Mouse (Mus musculus) brain, embryonic 14.5 days (tissue): ENCODE results near the gene Epha6.

Source experiments
- CTCF ChIP-seq: fragments of 200-500 bp; IDR thresholded peaks from 2 replicates; pipeline ENCODE4 v1.5.1; 2012; ENCODE audit warnings: inconsistent platforms, mild to moderate bottlenecking, moderate library complexity, borderline replicate concordance; ENCODE audit not compliant: insufficient read depth, insufficient read length; ENCODE audit errors: extremely low read depth
- POLR2A ChIP-seq: fragments of 200-500 bp; IDR thresholded peaks from 2 replicates; pipeline ENCODE4 v1.6.1; 2012; ENCODE audit warnings: mild to moderate bottlenecking, inconsistent platforms, borderline replicate concordance; ENCODE audit not compliant: poor library complexity, insufficient read depth, insufficient read length, severe bottlenecking; ENCODE audit errors: extremely low read depth

GRCm38 (mm10) chr16:60144370-60144769 is 461.0 kb downstream of the Epha6 start:
- TF ChIP-seq POLR2A (no peak), CTCF (no peak)
